Mouse (Mus musculus): ENCODE measurements around the gene Chst15. TPM values are rescaled to one million over a fixed set of nuclear protein-coding genes. Genes with fewer than 3 reads are reported as not detected.

Gene Chst15
- polyA plus RNA-seq, 1 experiment from 2014 or later = 13.1 TPM

GRCm38 (mm10) chr7:132358250-132358649 lies 41.2 kb upstream of the Chst15 start:
- WGBS = 29% methylated on average over 3 of the region's 3 CpGs
- Histone ChIP-seq H3K4me1 (ENCODE audit: insufficient read depth, low read depth, low read length) (no peaks in the 10 kb centered on the region), H3K27ac (ENCODE audit: low read length) (no peak overlapping the region), H3K4me2 (replicated peaks; ENCODE audit: low read depth, low read length) (no peak overlapping the region), H3K36me3 (ENCODE audit: insufficient read depth, low read length) (no peaks in the 10 kb centered on the region), H3K9ac (replicated peaks; ENCODE audit: low read depth) (no peak overlapping the region), H3K27me3 (replicated peaks; ENCODE audit: insufficient read depth, low read length) (no peaks in the 10 kb centered on the region), H3K4me3 (ENCODE audit: low read depth, low read length) (no peak overlapping the region), H3K9me3 (ENCODE audit: low read length) (no peaks in the 10 kb centered on the region)
- TF ChIP-seq CTCF (IDR thresholded peaks at IDR 0.05) (no peak), EP300 (IDR thresholded peaks at IDR 0.05) (peak; percentile 73)
- peak; percentile 37 for DNase-seq (ENCODE audit: low spot score)
- ATAC-seq = peak; percentile 47; the same call in 1 of the 2 replicates

GRCm38 (mm10) chr7:132357841-132358237 lies 40.8 kb upstream of the Chst15 start:
- no peak overlapping the region for H3K9ac ChIP-seq (replicated peaks; ENCODE audit: low read depth)
- no peaks in the 10 kb centered on the region for H3K36me3 ChIP-seq (ENCODE audit: insufficient read depth, low read length)
- H3K27me3 ChIP-seq (replicated peaks; ENCODE audit: insufficient read depth, low read length) = no peaks in the 10 kb centered on the region
- ATAC-seq = no peak
- no peak for TF ChIP-seq EP300 (IDR thresholded peaks at IDR 0.05)
- TF ChIP-seq CTCF (IDR thresholded peaks at IDR 0.05) = no peak
- no peak for DNase-seq (ENCODE audit: low spot score)
- no peaks in the 10 kb centered on the region for H3K4me1 ChIP-seq (ENCODE audit: insufficient read depth, low read depth, low read length)
- H3K9me3 ChIP-seq (ENCODE audit: low read length) = no peaks in the 10 kb centered on the region
- no peak overlapping the region for H3K27ac ChIP-seq (ENCODE audit: low read length)
- H3K4me3 ChIP-seq (ENCODE audit: low read depth, low read length) = no peak overlapping the region
- 78% methylated on average over 3 of the region's 3 CpGs for WGBS
- no peak overlapping the region for H3K4me2 ChIP-seq (replicated peaks; ENCODE audit: low read depth, low read length)

GRCm38 (mm10) chr7:132356881-132357840 lies 40.1 kb upstream of the Chst15 start:
- H3K4me2 ChIP-seq (replicated peaks; ENCODE audit: low read depth, low read length) = no peak overlapping the region
- no peaks in the 10 kb centered on the region for H3K27me3 ChIP-seq (replicated peaks; ENCODE audit: insufficient read depth, low read length)
- H3K36me3 ChIP-seq (ENCODE audit: insufficient read depth, low read length) = no peaks in the 10 kb centered on the region
- no peaks in the 10 kb centered on the region for H3K9me3 ChIP-seq (ENCODE audit: low read length)
- no peak for ATAC-seq
- TF ChIP-seq EP300 (IDR thresholded peaks at IDR 0.05) (no peak), CTCF (IDR thresholded peaks at IDR 0.05) (no peak)
- no peak for DNase-seq (ENCODE audit: low spot score)
- 66% methylated on average over 10 of the region's 10 CpGs for WGBS
- H3K4me1 ChIP-seq (ENCODE audit: insufficient read depth, low read depth, low read length) = no peaks in the 10 kb centered on the region
- no peak overlapping the region for H3K27ac ChIP-seq (ENCODE audit: low read length)
- H3K4me3 ChIP-seq (ENCODE audit: low read depth, low read length) = no peak overlapping the region
- no peak overlapping the region for H3K9ac ChIP-seq (replicated peaks; ENCODE audit: low read depth)

GRCm38 (mm10) chr7:132356185-132356584 lies 39.2 kb upstream of the Chst15 start:
- no peak overlapping the region for H3K9ac ChIP-seq (replicated peaks; ENCODE audit: low read depth)
- DNase-seq (ENCODE audit: low spot score) = peak; percentile 45
- no peaks in the 10 kb centered on the region for H3K4me1 ChIP-seq (ENCODE audit: insufficient read depth, low read depth, low read length)
- H3K27me3 ChIP-seq (replicated peaks; ENCODE audit: insufficient read depth, low read length) = no peaks in the 10 kb centered on the region
- TF ChIP-seq EP300 (IDR thresholded peaks at IDR 0.05) = no peak
- no peak for TF ChIP-seq CTCF (IDR thresholded peaks at IDR 0.05)
- no peaks in the 10 kb centered on the region for H3K36me3 ChIP-seq (ENCODE audit: insufficient read depth, low read length)
- no peak overlapping the region for H3K4me2 ChIP-seq (replicated peaks; ENCODE audit: low read depth, low read length)
- peak; percentile 57 for ATAC-seq
- 40% methylated on average over 8 of the region's 8 CpGs for WGBS
- no peaks in the 10 kb centered on the region for H3K9me3 ChIP-seq (ENCODE audit: low read length)
- no peak overlapping the region for H3K4me3 ChIP-seq (ENCODE audit: low read depth, low read length)
- H3K27ac ChIP-seq (ENCODE audit: low read length) = no peak overlapping the region

- Histone ChIP-seq H3K9me3 (ENCODE audit: low read length) (no peaks in the 10 kb centered on the region), H3K4me1 (ENCODE audit: insufficient read depth, low read depth, low read length) (no peaks in the 10 kb centered on the region), H3K27me3 (replicated peaks; ENCODE audit: insufficient read depth, low read length) (no peaks in the 10 kb centered on the region), H3K4me3 (ENCODE audit: low read depth, low read length) (no peak overlapping the region), H3K4me2 (replicated peaks; ENCODE audit: low read depth, low read length) (no peak overlapping the region), H3K36me3 (ENCODE audit: insufficient read depth, low read length) (no peaks in the 10 kb centered on the region), H3K27ac (ENCODE audit: low read length) (no peak overlapping the region), H3K9ac (replicated peaks; ENCODE audit: low read depth) (no peak overlapping the region)
- DNase-seq (ENCODE audit: low spot score) (no peak), ATAC-seq (peak; percentile 58)
- TF ChIP-seq EP300 (IDR thresholded peaks at IDR 0.05) (no peak), CTCF (IDR thresholded peaks at IDR 0.05) (no peak)
- 50% methylated on average over 6 of the region's 6 CpGs for WGBS
Measured at GRCm38 (mm10) chr7:132355767-132356166, 38.7 kb upstream of the Chst15 start.

GRCm38 (mm10) chr7:132349075-132349572 lies 32.1 kb upstream of the Chst15 start:
- Histone ChIP-seq H3K9me3 (ENCODE audit: low read length) (no peaks in the 10 kb centered on the region), H3K4me2 (replicated peaks; ENCODE audit: low read depth, low read length) (no peak overlapping the region), H3K9ac (replicated peaks; ENCODE audit: low read depth) (no peak overlapping the region), H3K4me3 (ENCODE audit: low read depth, low read length) (no peak overlapping the region), H3K27me3 (replicated peaks; ENCODE audit: insufficient read depth, low read length) (no peaks in the 10 kb centered on the region), H3K4me1 (ENCODE audit: insufficient read depth, low read depth, low read length) (peaks cover 11% of the 10 kb centered on the region; the same call in 1 of the 2 replicates), H3K36me3 (ENCODE audit: insufficient read depth, low read length) (no peaks in the 10 kb centered on the region), H3K27ac (ENCODE audit: low read length) (no peak overlapping the region)
- DNase-seq (ENCODE audit: low spot score) (peak; percentile 62), ATAC-seq (peak; percentile 76)
- TF ChIP-seq CTCF (IDR thresholded peaks at IDR 0.05) (no peak), EP300 (IDR thresholded peaks at IDR 0.05) (peak; percentile 96)
- WGBS = 38% methylated on average over 6 of the region's 6 CpGs
